Mouse (Mus musculus): ENCODE measurements around the gene Uhmk1. TPM values are rescaled to one million over a fixed set of nuclear protein-coding genes. Genes with fewer than 3 reads are reported as not detected.

The Uhmk1 gene
- polyA plus RNA-seq, 1 experiment from 2014 or later, result 5.8 TPM

DNA sequence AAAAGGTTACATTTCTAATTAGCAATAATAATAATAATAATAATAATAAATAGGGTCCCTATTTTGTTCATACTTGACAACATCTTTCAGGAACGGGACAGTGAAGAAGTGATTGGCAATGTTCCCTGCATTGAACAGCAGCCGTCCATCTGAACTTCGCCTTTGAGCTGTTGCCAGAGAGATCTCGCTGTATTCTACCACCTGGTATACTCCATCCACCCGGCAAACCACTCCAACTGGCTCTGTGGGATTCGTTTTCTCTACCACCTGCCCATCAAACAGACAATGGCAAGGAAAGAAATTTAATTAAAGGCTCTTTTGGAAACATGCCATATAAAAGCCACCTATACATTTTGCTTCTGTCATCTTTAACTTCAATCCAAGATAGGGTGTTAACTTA is 64.3 kb downstream of the Uhmk1 start:
- whole genome bisulfite sequencing, result 88% methylated on average over 6 of the region's 6 CpGs
- H3K27me3 ChIP-seq, result no peaks in the 10 kb centered on the region
- H3K4me1 ChIP-seq, result 0 out of 2 replicates have a peak, but pooled peaks cover 2% of the 10 kb centered on the region
- H3K9me3 ChIP-seq, result no peaks in the 10 kb centered on the region
- no peak for ATAC-seq (ENCODE audit: low FRiP score, low read depth)
- no peak overlapping the region for H3K27ac ChIP-seq
- no peak overlapping the region for H3K9ac ChIP-seq
- H3K36me3 ChIP-seq, result peaks cover 58% of the 10 kb centered on the region
- H3K4me3 ChIP-seq, result no peak overlapping the region
- H3K4me2 ChIP-seq (replicated peaks), result no peak overlapping the region

DNA sequence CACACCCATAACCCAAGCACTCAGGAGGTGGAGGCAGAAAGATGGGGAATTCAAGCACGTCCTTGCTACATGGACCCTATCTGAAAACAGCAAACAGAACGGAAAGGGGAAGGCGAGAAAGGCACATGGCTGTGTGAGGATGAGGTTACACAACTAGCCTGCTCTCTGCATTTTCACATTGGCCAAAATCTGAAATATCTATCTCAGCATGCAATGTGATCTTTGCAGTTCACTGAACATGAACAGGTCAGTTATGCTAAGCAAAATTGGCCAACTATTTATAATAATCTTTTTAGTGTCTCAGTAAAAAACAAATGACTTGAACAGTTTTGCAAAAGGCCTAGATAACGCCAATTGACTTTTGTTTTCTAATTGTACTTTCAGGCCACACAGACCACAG is 65.4 kb downstream of the Uhmk1 start:
- 86% methylated on average over 4 of the region's 4 CpGs for WGBS
- Histone ChIP-seq H3K4me2 (replicated peaks) (no peak overlapping the region), H3K27me3 (no peaks in the 10 kb centered on the region), H3K4me3 (no peak overlapping the region), H3K4me1 (0 out of 2 replicates have a peak, but pooled peaks cover 2% of the 10 kb centered on the region), H3K27ac (no peak overlapping the region), H3K9ac (no peak overlapping the region), H3K9me3 (no peaks in the 10 kb centered on the region), H3K36me3 (peaks cover 59% of the 10 kb centered on the region)
- ATAC-seq (ENCODE audit: low FRiP score, low read depth), result no peak

DNA sequence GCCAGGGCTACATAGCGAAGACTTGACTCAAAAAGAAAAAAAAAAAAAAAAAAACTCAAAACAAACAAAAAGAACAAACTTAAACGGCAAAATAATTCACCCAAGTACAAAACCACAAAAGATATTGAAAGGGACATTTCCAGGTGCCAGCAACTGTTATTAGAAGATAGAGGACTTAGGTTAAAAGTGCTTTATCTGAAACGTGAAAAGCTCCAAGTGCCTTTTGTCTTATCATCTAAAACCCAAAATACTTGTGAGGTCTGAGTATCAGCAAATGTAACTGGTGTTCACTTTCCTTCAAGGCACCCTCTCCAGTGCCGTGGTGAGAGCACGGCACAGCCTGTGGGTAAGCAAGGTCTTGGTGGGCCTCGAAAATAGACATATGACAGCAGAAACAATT is 66.7 kb downstream of the Uhmk1 start:
- Histone ChIP-seq H3K36me3 (peaks cover 61% of the 10 kb centered on the region), H3K27ac (no peak overlapping the region), H3K4me3 (no peak overlapping the region), H3K9me3 (no peaks in the 10 kb centered on the region), H3K9ac (no peak overlapping the region), H3K27me3 (no peaks in the 10 kb centered on the region), H3K4me1 (0 out of 2 replicates have a peak, but pooled peaks cover 2% of the 10 kb centered on the region), H3K4me2 (replicated peaks) (no peak overlapping the region)
- ATAC-seq (ENCODE audit: low FRiP score, low read depth), result no peak
- WGBS, result 89% methylated on average over 6 of the region's 6 CpGs

DNA sequence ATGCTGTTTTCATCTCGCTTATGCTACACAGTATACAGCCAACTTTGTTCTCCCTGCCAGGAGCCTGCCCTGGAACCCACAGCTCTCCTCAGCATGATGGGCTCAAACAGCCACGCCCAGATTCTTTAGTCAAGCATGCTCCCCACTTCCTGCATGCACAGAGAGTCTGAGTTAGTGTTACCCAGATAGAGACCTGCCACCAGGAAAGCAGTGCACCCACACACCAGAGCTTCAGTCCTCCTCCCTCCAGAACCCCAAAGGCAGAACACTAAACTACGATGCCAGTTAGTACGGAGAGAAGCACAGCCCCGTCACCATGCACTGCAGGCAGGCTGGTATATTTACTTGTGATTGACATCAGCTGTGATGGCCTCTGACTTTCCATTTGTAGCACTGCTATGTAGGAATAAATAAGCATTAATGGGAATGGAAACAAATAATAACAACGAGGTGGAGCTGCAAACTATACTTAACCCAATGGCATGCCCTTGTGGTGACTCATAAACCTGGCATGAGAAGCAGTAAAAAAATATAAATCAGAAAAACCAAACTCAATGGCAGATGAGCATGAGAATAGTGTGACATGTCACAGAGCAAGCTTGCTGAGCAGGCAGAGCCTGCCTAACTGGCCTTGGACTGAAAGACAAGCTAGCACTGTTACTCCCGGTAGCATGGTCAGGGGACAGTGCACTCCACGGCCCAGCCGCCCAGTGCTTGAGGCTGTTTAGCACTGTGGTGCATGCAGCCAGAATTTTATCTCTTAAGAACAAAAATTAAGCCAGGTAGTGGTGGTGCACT is 67.3 kb downstream of the Uhmk1 start:
- Histone ChIP-seq H3K9ac (no peak overlapping the region), H3K27me3 (no peaks in the 10 kb centered on the region), H3K4me1 (0 out of 2 replicates have a peak, but pooled peaks cover 2% of the 10 kb centered on the region), H3K4me3 (no peak overlapping the region), H3K9me3 (no peaks in the 10 kb centered on the region), H3K4me2 (replicated peaks) (no peak overlapping the region), H3K27ac (no peak overlapping the region), H3K36me3 (peaks cover 66% of the 10 kb centered on the region)
- WGBS, result 85% methylated on average over 9 of the region's 9 CpGs
- no peak for ATAC-seq (ENCODE audit: low FRiP score, low read depth)

DNA sequence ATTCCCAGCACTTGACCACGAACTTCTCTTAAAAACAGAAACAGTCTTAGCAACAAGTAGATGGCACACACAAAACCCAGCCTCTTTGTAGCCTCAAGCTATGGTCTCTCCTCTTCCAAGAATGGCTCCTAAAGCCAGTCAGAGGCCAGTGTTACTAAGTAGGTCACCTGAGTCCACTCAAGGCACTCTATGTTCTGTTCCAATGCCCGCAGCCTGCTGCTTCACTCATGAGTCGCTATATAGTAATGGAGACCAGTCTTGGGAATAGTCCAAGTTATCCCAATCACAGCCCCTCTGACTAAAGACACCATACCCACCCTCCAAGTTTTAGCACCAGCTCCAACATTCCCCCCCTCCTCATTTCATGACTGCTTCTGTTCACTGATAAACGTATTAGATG is 69.6 kb downstream of the Uhmk1 start:
- Histone ChIP-seq H3K27me3 (no peaks in the 10 kb centered on the region), H3K27ac (no peak overlapping the region), H3K9me3 (no peaks in the 10 kb centered on the region), H3K36me3 (peaks cover 78% of the 10 kb centered on the region), H3K4me3 (no peak overlapping the region), H3K9ac (no peak overlapping the region), H3K4me1 (0 out of 2 replicates have a peak, but pooled peaks cover 2% of the 10 kb centered on the region), H3K4me2 (replicated peaks) (no peak overlapping the region)
- 93% methylated on average over 4 of the region's 4 CpGs for WGBS
- no peak for ATAC-seq (ENCODE audit: low FRiP score, low read depth)

Other genes starting within 250 kb of the Uhmk1 start
- 14.5 and 15.4 TPM in 2 replicates for gene Hsd17b7, start 246.2 kb downstream of the Uhmk1 start, polyA plus RNA-seq (2015; fragmentation: Nextera tagmentation; extraction: Ambion mirVana)
- 115 and 122 TPM in 2 replicates for gene Ddr2, start 104.6 kb downstream of the Uhmk1 start, polyA plus RNA-seq (2015; fragmentation: Nextera tagmentation; extraction: Ambion mirVana)
- gene Uap1, start 40.4 kb downstream of the Uhmk1 start, polyA plus RNA-seq (2015; fragmentation: Nextera tagmentation; extraction: Ambion mirVana), result 70.7 and 77.8 TPM in 2 replicates
- 0.05 TPM in 1 of 2 replicates, not detected in the other for gene Sh2d1b2, start 17.4 kb upstream of the Uhmk1 start, polyA plus RNA-seq (2015; fragmentation: Nextera tagmentation; extraction: Ambion mirVana)
- gene Sh2d1b1, start 61.9 kb upstream of the Uhmk1 start, polyA plus RNA-seq (2015; fragmentation: Nextera tagmentation; extraction: Ambion mirVana), result 0.09 TPM in 1 of 2 replicates, not detected in the other
- gene Gm7694, start 90.9 kb upstream of the Uhmk1 start, polyA plus RNA-seq (2015; fragmentation: Nextera tagmentation; extraction: Ambion mirVana), result 4.8 and 5.6 TPM in 2 replicates
- 1.4 and 2.8 TPM in 2 replicates for gene Spata46, start 93.4 kb upstream of the Uhmk1 start, polyA plus RNA-seq (2015; fragmentation: Nextera tagmentation; extraction: Ambion mirVana)

Measured in limb, embryonic 13.5 days (tissue).